Mouse (Mus musculus) kidney, adult 2 months (tissue): Measurements from ENCODE around the gene Gm17349.

Experiments
- CTCF ChIP-seq: fragments of 200-500 bp; conservative IDR thresholded peaks from 2 replicates; pipeline ENCODE4 v1.5.1; 2011; ENCODE audit warnings: low read depth, mild to moderate bottlenecking, control low read depth, low read length, moderate library complexity, mixed read lengths; ENCODE audit not compliant: insufficient read depth, insufficient read length
- POLR2A ChIP-seq: fragments of 200-500 bp; IDR thresholded peaks from one replicate; pipeline ENCODE4 v1.6.1; 2011; ENCODE audit warnings: low read depth, low read length, control low read depth

DNA sequence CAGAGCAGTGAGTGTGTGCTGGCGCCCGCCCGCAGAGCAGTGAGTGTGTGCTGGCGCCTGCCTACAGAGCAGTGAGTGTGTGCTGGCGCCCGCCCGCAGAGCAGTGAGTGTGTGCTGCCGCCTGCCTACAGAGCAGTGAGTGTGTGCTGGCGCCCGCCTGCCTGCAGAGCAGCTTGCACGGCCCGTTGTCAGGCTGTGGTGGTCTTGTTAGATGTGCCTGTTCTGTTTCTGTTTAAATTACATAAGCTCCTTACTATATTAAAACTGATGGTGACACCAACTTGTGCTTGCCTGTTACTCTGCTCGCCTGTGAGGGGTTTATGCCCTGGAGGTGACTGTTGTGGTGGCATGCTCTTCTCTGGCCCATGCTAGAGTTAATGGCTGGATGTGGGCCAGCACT is 2.9 kb upstream of the Gm17349 start:
- TF ChIP-seq CTCF: no peak
- no peak for TF ChIP-seq POLR2A
